Mouse (Mus musculus) cerebellum, postnatal 25 days (tissue): ENCODE measurements around the gene Prss42.

ENCODE experiments used
- DNase-seq, 2 experiments: peaks; one replicate each; pipeline ENCODE4 v3.0.0; 2021; ENCODE audit warnings: mixed read lengths in 2 of 2

Prss42 gene

GRCm38 (mm10) chr9:110797866-110798265, at the start of gene Prss42:
Prss42 (plus strand) TSS chr9:110798166.
- no peak for DNase-seq

GRCm38 (mm10) chr9:110748451-110748850, 49.5 kb upstream of the Prss42 start:
- DNase-seq = no peak

DNA sequence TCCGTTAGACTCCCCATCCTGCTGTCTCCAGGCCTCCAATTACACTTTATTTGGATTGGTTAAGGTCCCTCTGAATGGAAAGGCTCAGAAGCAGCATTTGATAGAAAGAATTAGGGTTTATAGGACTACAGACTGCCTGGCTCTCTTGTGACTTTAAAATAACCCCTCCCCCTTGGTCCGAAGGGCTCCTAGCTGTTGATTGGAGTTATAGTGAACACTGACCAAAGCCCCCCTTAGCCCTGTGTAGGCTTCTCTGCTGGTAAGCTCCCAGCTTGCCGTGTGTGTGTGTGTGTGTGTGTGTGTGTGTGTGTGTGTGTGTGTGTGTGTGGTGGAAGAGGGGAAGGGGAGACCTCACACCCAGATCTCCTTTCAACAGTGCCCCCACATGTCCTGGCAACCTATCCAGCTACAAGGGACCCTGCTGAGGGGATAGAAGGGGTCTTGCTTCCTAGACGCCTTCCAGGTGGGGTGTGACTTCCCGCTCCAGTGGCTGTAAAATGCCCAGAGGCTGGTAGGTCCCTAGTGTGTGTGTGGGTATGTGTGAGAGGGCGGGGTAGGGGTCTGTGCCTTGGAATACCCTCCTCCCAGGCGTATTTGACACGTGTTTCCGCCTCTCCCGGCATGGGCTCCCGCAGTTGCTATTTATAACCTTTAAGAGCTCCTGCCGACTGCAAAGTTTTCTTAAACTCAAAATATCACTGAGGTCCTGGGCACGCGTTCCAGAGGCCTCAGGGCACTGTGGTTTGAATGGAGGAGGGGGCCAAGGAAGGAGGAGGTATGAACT, 47.4 kb upstream of the Prss42 start:
- no peak for DNase-seq

GRCm38 (mm10) chr9:110751412-110751811, 46.6 kb upstream of the Prss42 start:
- DNase-seq = no peak

- no peak for DNase-seq
Observed at GRCm38 (mm10) chr9:110752917-110753435, 45.0 kb upstream of the Prss42 start.

DNA sequence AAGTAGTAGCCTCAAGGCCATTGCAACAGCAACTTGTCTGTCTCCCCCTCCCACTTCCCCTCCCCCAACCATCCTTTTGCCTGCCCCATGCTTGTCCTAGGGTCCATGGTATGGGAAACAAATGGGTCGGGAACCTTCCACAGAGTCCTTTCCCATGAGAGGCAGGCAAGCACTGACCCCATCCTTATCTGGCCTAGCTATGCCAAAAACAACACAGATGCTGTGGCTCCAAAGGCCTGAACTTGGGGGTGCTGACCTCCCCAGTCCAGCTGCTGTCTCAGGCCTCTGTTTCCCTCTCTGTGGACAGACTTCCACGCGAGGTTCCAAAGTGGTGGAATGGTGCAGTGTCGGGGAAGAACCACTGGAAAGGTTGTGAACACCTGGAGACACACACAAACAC, 44.2 kb upstream of the Prss42 start:
- DNase-seq = no peak

DNA sequence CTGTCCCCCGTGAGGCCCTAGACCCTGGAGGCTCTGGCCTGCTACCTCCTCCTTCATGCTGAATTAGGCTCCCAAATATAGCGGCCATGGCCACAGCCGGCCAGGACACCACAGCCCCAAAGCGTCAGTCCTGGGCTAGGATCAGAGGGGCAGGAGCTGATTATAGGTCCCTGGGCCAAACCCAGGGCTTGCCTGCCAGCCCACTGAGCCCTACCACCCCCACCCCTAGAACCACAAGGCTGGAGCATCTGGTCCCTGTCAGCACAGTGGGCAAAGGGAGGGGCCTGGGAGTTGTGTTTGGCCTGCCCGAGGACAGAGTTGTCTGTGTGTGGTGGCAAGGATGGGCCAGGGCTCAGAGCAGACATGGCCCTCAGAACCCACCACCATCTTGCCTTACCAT, 40.1 kb upstream of the Prss42 start:
- no peak for DNase-seq

DNA sequence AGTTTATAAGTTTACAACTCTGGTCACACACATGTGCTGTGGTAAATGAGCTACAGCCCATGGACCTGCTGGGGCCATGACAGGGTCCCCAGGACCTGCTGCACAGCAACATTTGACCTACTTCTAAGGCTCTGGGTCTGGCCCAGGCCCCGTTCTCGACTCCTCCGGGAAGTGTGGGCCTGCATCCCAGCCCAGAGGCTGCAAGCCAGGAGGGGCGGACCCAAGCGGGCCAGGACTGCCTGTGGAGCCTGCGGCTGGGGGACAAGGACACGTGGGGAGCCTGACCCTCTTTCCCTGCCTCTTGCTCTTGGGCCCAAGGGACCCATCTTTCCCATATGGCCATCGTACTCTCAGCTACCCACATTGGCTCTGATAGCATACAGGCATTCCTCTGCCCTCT, 39.4 kb upstream of the Prss42 start:
- DNase-seq = peak; percentile 33 to 51

DNA sequence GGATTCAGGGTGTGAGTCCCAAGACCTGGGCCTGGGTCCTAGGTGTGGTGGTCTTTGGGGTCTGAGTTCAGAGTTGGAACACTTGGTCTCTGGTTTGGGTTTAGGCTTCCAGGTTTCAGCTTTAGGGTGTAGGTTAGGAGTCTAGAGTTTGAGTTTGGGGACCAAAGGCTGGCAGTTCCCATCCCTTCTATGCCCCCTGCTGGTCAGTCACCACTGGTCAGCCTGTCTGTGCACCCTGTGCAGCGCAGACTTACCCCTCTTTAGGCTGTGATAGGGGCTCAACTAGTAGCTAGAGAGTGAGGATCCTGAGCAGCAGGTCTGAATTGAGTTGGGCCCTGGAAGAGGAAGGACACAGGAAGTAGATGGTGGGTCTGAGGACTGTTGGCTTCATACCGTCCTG, 38.7 kb upstream of the Prss42 start:
- peak in 1 of 2 experiments; percentile 39 for DNase-seq

- no peak for DNase-seq
Observed at GRCm38 (mm10) chr9:110760886-110761285, 37.1 kb upstream of the Prss42 start.

DNA sequence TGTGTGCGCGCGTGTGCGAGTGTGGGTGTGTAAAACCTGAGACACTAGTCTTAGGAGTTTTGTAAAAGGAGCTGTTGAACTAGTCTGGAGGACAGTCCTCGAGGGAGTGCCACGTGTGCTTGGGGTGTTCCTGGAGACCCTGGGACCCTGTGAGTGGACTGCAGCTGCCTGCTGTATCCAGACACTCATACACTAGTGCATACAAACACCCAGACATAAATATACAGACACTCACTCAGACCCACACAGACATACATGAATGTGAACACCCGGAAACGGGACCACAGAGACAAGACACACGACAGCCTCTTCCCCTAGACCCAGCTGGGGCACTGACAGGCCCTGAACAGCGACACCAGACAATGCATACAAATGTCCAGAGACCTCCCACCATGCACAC, 35.2 kb upstream of the Prss42 start:
- no peak for DNase-seq

- DNase-seq = no peak
Observed at GRCm38 (mm10) chr9:110763405-110763804, 34.6 kb upstream of the Prss42 start.

GRCm38 (mm10) chr9:110772336-110772735, 25.6 kb upstream of the Prss42 start:
- DNase-seq = no peak

GRCm38 (mm10) chr9:110774403-110775268, 23.3 kb upstream of the Prss42 start:
- DNase-seq = no peak

DNA sequence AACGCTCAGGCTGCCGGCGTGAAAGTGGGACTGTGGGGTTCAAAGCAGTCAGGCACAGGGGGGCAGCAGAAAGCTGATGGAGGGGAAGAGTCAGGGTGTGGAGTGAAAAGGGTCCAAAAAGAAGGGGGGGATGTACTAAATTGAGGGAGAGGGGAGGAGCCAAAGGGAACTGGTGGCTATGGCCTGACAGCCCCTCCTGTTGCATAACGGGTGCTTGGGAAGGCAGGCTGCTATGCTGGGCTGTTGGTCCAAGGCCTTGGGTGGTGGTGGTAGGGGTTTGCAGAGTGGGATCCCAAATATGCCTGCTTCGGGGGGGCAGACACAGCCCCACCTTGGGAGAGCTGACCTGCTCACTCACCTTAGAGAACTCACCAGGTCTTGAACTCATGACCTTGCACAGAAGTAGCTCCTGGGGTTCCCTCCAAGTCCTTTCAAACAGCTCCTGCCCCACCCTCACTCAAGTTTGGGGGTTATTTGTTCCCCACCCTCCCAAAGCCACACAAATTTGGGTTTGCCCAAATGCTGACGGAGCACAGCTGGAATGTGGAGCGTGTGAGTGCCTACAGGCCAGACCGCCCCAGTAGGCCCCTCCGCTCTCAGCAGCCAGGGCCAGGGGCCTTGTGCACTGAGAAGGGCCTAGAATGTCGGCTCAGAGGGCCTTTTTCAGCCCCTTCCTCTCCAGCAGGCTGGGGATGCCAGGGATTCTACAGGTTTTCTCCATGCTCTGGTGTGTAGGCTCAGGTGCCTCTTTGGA, 22.5 kb upstream of the Prss42 start:
- no peak for DNase-seq

- no peak for DNase-seq
Observed at GRCm38 (mm10) chr9:110778100-110778499, 19.9 kb upstream of the Prss42 start.

DNA sequence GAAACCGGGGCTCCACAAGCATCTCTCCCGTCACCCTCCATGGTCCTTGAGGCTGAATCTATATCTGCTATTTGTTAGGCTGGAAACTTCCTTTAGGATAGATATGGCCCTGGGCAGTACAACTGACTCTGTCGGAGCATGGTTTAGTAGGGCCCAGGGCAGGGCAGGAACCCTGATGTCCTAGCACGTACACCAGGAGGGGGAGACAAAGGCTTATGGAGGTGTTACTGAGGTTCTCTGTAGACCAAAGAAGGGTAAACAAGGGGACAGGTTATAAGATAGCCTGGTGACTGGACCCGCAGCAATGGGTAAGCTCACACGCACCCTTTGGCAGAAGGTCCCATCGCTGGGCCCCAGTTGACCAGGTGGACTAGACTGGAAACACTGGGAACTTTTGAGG, 19.4 kb upstream of the Prss42 start:
- no peak for DNase-seq

DNA sequence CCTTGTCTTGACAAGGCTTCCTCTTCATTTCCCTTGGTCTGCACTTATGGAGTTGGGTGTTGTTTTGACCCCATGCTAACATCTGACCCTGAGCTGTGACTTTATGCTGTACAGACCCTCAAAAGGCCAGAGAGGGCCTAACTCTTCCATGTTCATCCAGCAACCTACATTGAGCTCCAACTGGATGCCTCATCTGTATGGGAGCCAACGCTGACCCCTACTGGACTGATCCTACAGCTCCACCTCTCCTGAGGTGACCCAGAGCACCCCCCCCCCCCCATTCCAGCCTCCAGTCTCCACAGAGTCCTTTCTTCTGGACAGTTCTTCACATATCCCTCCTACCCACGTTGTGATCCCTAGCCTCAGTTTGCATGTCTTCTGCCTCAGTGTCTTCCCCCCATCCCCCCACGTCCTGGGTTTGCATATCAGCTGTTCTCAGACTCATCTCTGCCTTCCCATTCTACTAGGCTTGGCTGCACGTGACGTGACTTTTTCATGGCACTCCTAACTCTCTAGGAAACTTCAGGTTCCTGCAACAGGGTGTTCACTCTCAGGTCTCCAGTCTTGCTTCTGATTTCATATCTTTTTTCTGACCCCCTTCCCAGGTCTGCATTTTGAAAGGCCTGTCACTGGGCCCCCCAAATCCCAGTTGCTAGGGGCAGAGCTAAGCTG, 18.6 kb upstream of the Prss42 start:
- peak in 1 of 2 experiments; percentile 27 for DNase-seq

GRCm38 (mm10) chr9:110781256-110781721, 16.7 kb upstream of the Prss42 start:
- peak; percentile 97 to 98 for DNase-seq

GRCm38 (mm10) chr9:110781731-110782130, 16.2 kb upstream of the Prss42 start:
- peak; percentile 83 to 84 for DNase-seq

- DNase-seq = no peak
Observed at GRCm38 (mm10) chr9:110783611-110784010, 14.4 kb upstream of the Prss42 start.

GRCm38 (mm10) chr9:110788169-110788568, 9.8 kb upstream of the Prss42 start:
- DNase-seq = no peak
